Mouse (Mus musculus) stomach, embryonic 16.5 days (tissue): Measurements from ENCODE around the gene 1700020N01Rik. TPM values are rescaled to one million over a fixed set of nuclear protein-coding genes. Genes with fewer than 3 reads are reported as not detected.

Experiments
- ATAC-seq: fragments of 200-750 bp; cut with Nextera tagmentation; 2 replicates; pipeline ENCODE4 v1.8.0; 2017; ENCODE audit warnings: moderate number of reproducible peaks, moderate TSS enrichment; ENCODE audit not compliant: insufficient read depth, low FRiP score
- H3K27ac ChIP-seq: fragments of 300-500 bp; sonication (generic); 2 replicates; pipeline ENCODE4 v1.5.1; 2014; ENCODE audit warnings: low read length
- H3K27me3 ChIP-seq: fragments of 300-500 bp; sonication (generic); 2 replicates; pipeline ENCODE4 v1.6.1; 2014; ENCODE audit warnings: low read length, control low read depth, mixed read lengths; ENCODE audit not compliant: control insufficient read depth, insufficient read depth
- H3K36me3 ChIP-seq: fragments of 300-500 bp; sonication (generic); 2 replicates; pipeline ENCODE4 v1.6.1; 2014; ENCODE audit warnings: low read length; ENCODE audit not compliant: control insufficient read depth, insufficient read depth
- H3K4me1 ChIP-seq: fragments of 300-500 bp; sonication (generic); 2 replicates; pipeline ENCODE4 v1.6.1; 2014; ENCODE audit warnings: low read length, control low read depth, mixed read lengths; ENCODE audit not compliant: control insufficient read depth, insufficient read depth
- H3K4me2 ChIP-seq: fragments of 300-500 bp; sonication (generic); 2 replicates; pipeline ENCODE4 v1.6.1; 2014; ENCODE audit warnings: low read depth, low read length, mixed read lengths
- H3K4me3 ChIP-seq: fragments of 300-500 bp; sonication (generic); replicated peaks from 2 replicates; pipeline ENCODE4 v1.5.1; 2014; ENCODE audit warnings: mild to moderate bottlenecking, low read length
- H3K9ac ChIP-seq: fragments of 300-500 bp; sonication (generic); 2 replicates; pipeline ENCODE4 v1.6.1; 2014; ENCODE audit warnings: low read length
- H3K9me3 ChIP-seq: fragments of 300-500 bp; sonication (generic); replicated peaks from 2 replicates; pipeline ENCODE4 v1.6.1; 2016; ENCODE audit warnings: low read length, control low read depth; ENCODE audit not compliant: control insufficient read depth
- WGBS: fragments of 180-500 bp; shearing (Covaris S2); extraction: QIAGEN DNeasy Blood & Tissue Kit; methylation state at CpG from one replicate; pipeline ENCODE4 v1.1.7; 2014; 5-methylcytosine and 5-hydroxymethylcytosine counted together
- polyA plus RNA-seq: library from polyadenylated mRNA; unstranded; fragments of >200 nt; fragmentation: Nextera tagmentation; extraction: Ambion mirVana; gene quantifications from 2 replicates; pipeline ENCODE4 v1.2.1, GENCODE M21; 2015

Gene 1700020N01Rik
- polyA plus RNA-seq, 1 experiment from 2014 or later, result not detected

- Histone ChIP-seq H3K27ac (no peak overlapping the region), H3K4me1 (no peaks in the 10 kb centered on the region), H3K36me3 (no peaks in the 10 kb centered on the region), H3K27me3 (no peaks in the 10 kb centered on the region), H3K4me2 (no peak overlapping the region), H3K4me3 (no peak overlapping the region), H3K9me3 (no peaks in the 10 kb centered on the region), H3K9ac (no peak overlapping the region)
- WGBS, result 62% methylated on average over 1 of the region's 1 CpGs
- no peak for ATAC-seq
Measured at GRCm38 (mm10) chr10:21561181-21561580, 31.8 kb upstream of the 1700020N01Rik start.

GRCm38 (mm10) chr10:21563446-21563845, 29.5 kb upstream of the 1700020N01Rik start:
- Histone ChIP-seq H3K9ac (no peak overlapping the region), H3K27me3 (no peaks in the 10 kb centered on the region), H3K4me2 (no peak overlapping the region), H3K9me3 (no peaks in the 10 kb centered on the region), H3K36me3 (no peaks in the 10 kb centered on the region), H3K27ac (no peak overlapping the region), H3K4me3 (no peak overlapping the region), H3K4me1 (no peaks in the 10 kb centered on the region)
- no peak for ATAC-seq
- 80% methylated on average over 2 of the region's 2 CpGs for WGBS

GRCm38 (mm10) chr10:21564189-21564588, 28.8 kb upstream of the 1700020N01Rik start:
- Histone ChIP-seq H3K9ac (no peak overlapping the region), H3K27ac (no peak overlapping the region), H3K36me3 (no peaks in the 10 kb centered on the region), H3K4me2 (no peak overlapping the region), H3K9me3 (no peaks in the 10 kb centered on the region), H3K27me3 (no peaks in the 10 kb centered on the region), H3K4me3 (no peak overlapping the region), H3K4me1 (no peaks in the 10 kb centered on the region)
- no peak for ATAC-seq
- 88% methylated on average over 5 of the region's 5 CpGs for WGBS

- H3K27me3 ChIP-seq, result no peaks in the 10 kb centered on the region
- H3K36me3 ChIP-seq, result no peaks in the 10 kb centered on the region
- H3K4me3 ChIP-seq, result no peak overlapping the region
- 89% methylated on average over 1 of the region's 1 CpGs for WGBS
- no peak overlapping the region for H3K4me2 ChIP-seq
- ATAC-seq, result no peak
- no peak overlapping the region for H3K9ac ChIP-seq
- no peak overlapping the region for H3K27ac ChIP-seq
- H3K4me1 ChIP-seq, result no peaks in the 10 kb centered on the region
- H3K9me3 ChIP-seq, result no peaks in the 10 kb centered on the region
Measured at GRCm38 (mm10) chr10:21566074-21566473, 26.9 kb upstream of the 1700020N01Rik start.

GRCm38 (mm10) chr10:21571615-21572014, 21.3 kb upstream of the 1700020N01Rik start:
- Histone ChIP-seq H3K27me3 (no peaks in the 10 kb centered on the region), H3K4me2 (no peak overlapping the region), H3K36me3 (no peaks in the 10 kb centered on the region), H3K9ac (no peak overlapping the region), H3K4me1 (no peaks in the 10 kb centered on the region), H3K4me3 (no peak overlapping the region), H3K9me3 (no peaks in the 10 kb centered on the region), H3K27ac (no peak overlapping the region)
- WGBS, result 76% methylated on average over 4 of the region's 4 CpGs
- ATAC-seq, result no peak

GRCm38 (mm10) chr10:21573713-21574112, 19.2 kb upstream of the 1700020N01Rik start:
- no peak overlapping the region for H3K4me3 ChIP-seq
- 67% methylated on average over 4 of the region's 4 CpGs for WGBS

GRCm38 (mm10) chr10:21575806-21576378, 17.1 kb upstream of the 1700020N01Rik start:
- no peaks in the 10 kb centered on the region for H3K4me1 ChIP-seq
- no peak overlapping the region; the same call in 1 of the 2 replicates for H3K27ac ChIP-seq
- no peaks in the 10 kb centered on the region for H3K9me3 ChIP-seq
- no peak overlapping the region for H3K4me2 ChIP-seq
- no peaks in the 10 kb centered on the region for H3K36me3 ChIP-seq
- 83% methylated on average over 11 of the region's 11 CpGs for WGBS
- no peak for ATAC-seq
- H3K9ac ChIP-seq, result no peak overlapping the region
- H3K4me3 ChIP-seq, result no peak overlapping the region
- H3K27me3 ChIP-seq, result no peaks in the 10 kb centered on the region

More at GRCm38 (mm10) chr10:21573713-21574112, 19.2 kb upstream of the 1700020N01Rik start:
- Histone ChIP-seq H3K4me2 (no peak overlapping the region), H3K27ac (no peak overlapping the region), H3K4me1 (no peaks in the 10 kb centered on the region), H3K27me3 (no peaks in the 10 kb centered on the region), H3K36me3 (no peaks in the 10 kb centered on the region), H3K9me3 (no peaks in the 10 kb centered on the region), H3K9ac (no peak overlapping the region)
- ATAC-seq, result no peak

GRCm38 (mm10) chr10:21577798-21578197, 15.1 kb upstream of the 1700020N01Rik start:
- Histone ChIP-seq H3K4me1 (no peaks in the 10 kb centered on the region), H3K27me3 (no peaks in the 10 kb centered on the region), H3K36me3 (no peaks in the 10 kb centered on the region), H3K9ac (no peak overlapping the region), H3K4me3 (no peak overlapping the region), H3K27ac (no peak overlapping the region), H3K4me2 (no peak overlapping the region), H3K9me3 (no peaks in the 10 kb centered on the region)
- no peak for ATAC-seq
- WGBS, result 79% methylated on average over 6 of the region's 6 CpGs

- H3K27ac ChIP-seq, result no peak overlapping the region
- WGBS, result 58% methylated on average over 1 of the region's 1 CpGs
- no peaks in the 10 kb centered on the region for H3K4me1 ChIP-seq
- no peak for ATAC-seq
- no peak overlapping the region for H3K9ac ChIP-seq
- H3K9me3 ChIP-seq, result no peaks in the 10 kb centered on the region
- no peaks in the 10 kb centered on the region for H3K36me3 ChIP-seq
- H3K27me3 ChIP-seq, result no peaks in the 10 kb centered on the region
- H3K4me3 ChIP-seq, result no peak overlapping the region
- H3K4me2 ChIP-seq, result no peak overlapping the region
Measured at GRCm38 (mm10) chr10:21581546-21581945, 11.4 kb upstream of the 1700020N01Rik start.
